Mouse (Mus musculus): ENCODE results near the gene Esp1.
"Not testable (repeated sequence)": the region's sequence is repeated elsewhere in the genome, so short reads cannot be mapped to it uniquely, and the experiment has no call there.

The Esp1 gene

GRCm38 (mm10) chr17:40726820-40727219 is at the start of gene Esp1:
Esp1 (plus strand) TSS chr17:40727120.
- DNase-seq (ENCODE audit: low spot score), result no peak

GRCm38 (mm10) chr17:40716273-40716672 is 10.6 kb upstream of the Esp1 start:
- no peak for DNase-seq (ENCODE audit: low spot score)

GRCm38 (mm10) chr17:40717055-40717454 is 9.9 kb upstream of the Esp1 start:
- not testable (repeated sequence) for DNase-seq (ENCODE audit: low spot score)

- DNase-seq (ENCODE audit: low spot score), result no peak
These were observed 4.4 kb downstream of the Esp1 start for GRCm38 (mm10) chr17:40731296-40731695.

- DNase-seq (ENCODE audit: low spot score), result no peak
These were observed 4.8 kb downstream of the Esp1 start for GRCm38 (mm10) chr17:40731724-40732123.

GRCm38 (mm10) chr17:40763662-40764061 is 36.7 kb downstream of the Esp1 start:
- no peak for DNase-seq (ENCODE audit: low spot score)

GRCm38 (mm10) chr17:40767120-40767519 is 40.2 kb downstream of the Esp1 start:
- no peak for DNase-seq (ENCODE audit: low spot score)

Measured in ovary, postnatal 14 days (tissue).